In genomic region chr14:25457434-25457957, GRCm38 (mm10) we compare ENCODE assay signal across 8 mouse cellular contexts. TPM values are rescaled to one million over a fixed set of nuclear protein-coding genes. Genes with fewer than 3 reads are reported as not detected.
DNase-seq lines count a peak whose midpoint lies in the region; ATAC-seq and TF ChIP-seq lines count a peak whose summit lies in the region.

No protein-coding gene starts in this region.

- TF ChIP-seq POLR2A in ES-Bruce4 (IDR thresholded peaks at IDR 0.05; ENCODE audit: insufficient read depth, low read length) = no peak

- DNase-seq in cerebellum, adult 11-12 months = peak; percentile 96
- DNase-seq in forelimb bud, embryonic 11.5 days (ENCODE audit: low read depth, low spot score) = peak; percentile 99
- peak; percentile 89 to 90 for DNase-seq in layer of hippocampus, adult 8-10 months (ENCODE audit: low spot score in 2 of 2)
- DNase-seq in lung, embryonic 14.5 days = peak; percentile 99
- peak; percentile 91 for DNase-seq in testis, postnatal 14 days (ENCODE audit: low spot score)

- H3K4me3 ChIP-seq in ES-Bruce4 (ENCODE audit: low read depth, low read length) = peak overlapping the region; percentile 75
- H3K4me3 ChIP-seq in lung, embryonic 14.5 days (ENCODE audit: low read depth, low read length) = peak overlapping the region; percentile 97

- H3K36me3 ChIP-seq in ES-Bruce4 (ENCODE audit: control insufficient read depth, insufficient read depth, low read length, poor library complexity, severe bottlenecking) = no peaks in the 10 kb centered on the region
- H3K36me3 ChIP-seq in lung, embryonic 14.5 days (ENCODE audit: insufficient read depth) = no peaks in the 10 kb centered on the region

- H3K27ac ChIP-seq in ES-Bruce4 (ENCODE audit: insufficient read depth, low read length) = no peak overlapping the region
- peak overlapping the region; percentile 86 for H3K27ac ChIP-seq in lung, embryonic 14.5 days (ENCODE audit: low read depth)

- H3K4me2 ChIP-seq in lung, embryonic 14.5 days = peak overlapping the region; percentile 80

- peak; percentile 90 for TF ChIP-seq EP300 in ES-Bruce4 (IDR thresholded peaks at IDR 0.05; ENCODE audit: insufficient read depth, low read depth, low read length)

- no peaks in the 10 kb centered on the region; the same call in 1 of the 2 replicates for H3K9me3 ChIP-seq in ES-Bruce4 (replicated peaks; ENCODE audit: control insufficient read depth, insufficient read depth, low read length, poor library complexity, severe bottlenecking)
- H3K9me3 ChIP-seq in lung, embryonic 14.5 days (ENCODE audit: low read depth, low read length) = no peaks in the 10 kb centered on the region

- peak; percentile 30 for TF ChIP-seq CTCF in ES-Bruce4 (IDR thresholded peaks at IDR 0.05; ENCODE audit: low read depth, low read length)
- peak; percentile 66 for TF ChIP-seq CTCF in lung, embryonic 14.5 days (IDR thresholded peaks at IDR 0.05; ENCODE audit: low read depth)

- H3K4me1 ChIP-seq in ES-Bruce4 (ENCODE audit: control insufficient read depth, insufficient read depth, low read length) = no peaks in the 10 kb centered on the region
- H3K4me1 ChIP-seq in lung, embryonic 14.5 days (ENCODE audit: insufficient read depth) = peaks cover 16% of the 10 kb centered on the region

- peak; percentile 51 to 59 for ATAC-seq in hematopoietic stem cell, adult 5-6 weeks (replicated peaks in 1 of 2; ENCODE audit: insufficient read depth in 1 of 2, low FRiP score in 2 of 2, low TSS enrichment in 1 of 2, low read depth in 1 of 2, poor library complexity in 2 of 2, severe bottlenecking in 2 of 2)
- ATAC-seq in lung, embryonic 14.5 days (ENCODE audit: insufficient read depth) = peak; percentile 79
- peak; percentile 49 for ATAC-seq in neutrophil, adult 5-6 weeks (ENCODE audit: extremely low read depth, insufficient number of reproducible peaks, low FRiP score, poor library complexity, severe bottlenecking)

- peaks cover 4% of the 10 kb centered on the region; the same call in 1 of the 2 replicates for H3K27me3 ChIP-seq in ES-Bruce4 (ENCODE audit: control insufficient read depth, insufficient read depth, low read length, poor library complexity, severe bottlenecking)
- H3K27me3 ChIP-seq in lung, embryonic 14.5 days (ENCODE audit: insufficient read depth, low read length) = no peaks in the 10 kb centered on the region

- 0 out of 2 replicates have a peak overlapping the region, but pooled peaks have one; percentile 15 for H3K9ac ChIP-seq in ES-Bruce4 (ENCODE audit: low read depth, poor library complexity, severe bottlenecking)
- H3K9ac ChIP-seq in lung, embryonic 14.5 days = peak overlapping the region; percentile 54

- WGBS in lung, embryonic 14.5 days = 1% methylated on average over 51 of the region's 52 CpGs

RNA-seq across cellular contexts. Expression of gene Zmiz1, which starts 1.5 kb away (rescaled TPM):
- polyA plus RNA-seq in ES-Bruce4 (2011; ENCODE audit: insufficient read depth, insufficient read length, low read depth, missing spikeins) = 22.5 and 27.4 TPM in 2 replicates
- 9.8 and 17.0 TPM in 2 replicates for total RNA-seq in hematopoietic stem cell, adult 5-6 weeks (2017)
- 100 to 1,000 TPM in 1 of 4 experiments, 10 to 100 TPM in 3; 77.0 to 102 (median 92.7) TPM for total RNA-seq in layer of hippocampus, adult 8-10 months (2022)
- 33.5 TPM in 2 replicates for polyA plus RNA-seq in lung, embryonic 14.5 days (2014; fragmentation: Nextera tagmentation; extraction: Ambion mirVana)
- 18.7 and 21.6 TPM in 2 replicates for total RNA-seq in neutrophil, adult 5-6 weeks (2017)
